Mouse (Mus musculus) forebrain, embryonic 16.5 days (tissue): ENCODE results near the gene Aldh8a1. TPM values are rescaled to one million over a fixed set of nuclear protein-coding genes. Genes with fewer than 3 reads are reported as not detected.

Experiments
- ATAC-seq: fragments of 200-750 bp; cut with Nextera tagmentation; 2 replicates; pipeline ENCODE4 v1.8.0; 2017; ENCODE audit warnings: mild to moderate bottlenecking, moderate library complexity
- H3K27ac ChIP-seq: fragments of 300-500 bp; sonication (generic); 2 replicates; pipeline ENCODE4 v1.5.1; 2014; ENCODE audit warnings: low read length, control low read depth
- H3K27me3 ChIP-seq: fragments of 300-500 bp; sonication (generic); replicated peaks from 2 replicates; pipeline ENCODE4 v1.6.1; 2014; ENCODE audit warnings: low read length; ENCODE audit not compliant: control insufficient read depth, insufficient read depth
- H3K36me3 ChIP-seq: fragments of 300-500 bp; sonication (generic); 2 replicates; pipeline ENCODE4 v1.6.1; 2014; ENCODE audit not compliant: control insufficient read depth, insufficient read depth
- H3K4me1 ChIP-seq: fragments of 300-500 bp; sonication (generic); replicated peaks from 2 replicates; pipeline ENCODE4 v1.6.1; 2014; ENCODE audit warnings: low read length; ENCODE audit not compliant: control insufficient read depth, insufficient read depth
- H3K4me2 ChIP-seq: fragments of 300-500 bp; sonication (generic); 2 replicates; pipeline ENCODE4 v1.6.1; 2014; ENCODE audit warnings: mild to moderate bottlenecking, low read length, control low read depth
- H3K4me3 ChIP-seq: fragments of 300-500 bp; sonication (generic); replicated peaks from 2 replicates; pipeline ENCODE4 v1.5.1; 2014; ENCODE audit warnings: mild to moderate bottlenecking, low read length, control low read depth
- H3K9ac ChIP-seq: fragments of 300-500 bp; sonication (generic); replicated peaks from 2 replicates; pipeline ENCODE4 v1.6.1; 2014; ENCODE audit warnings: low read depth, low read length, control low read depth
- H3K9me3 ChIP-seq: fragments of 300-500 bp; sonication (generic); 2 replicates; pipeline ENCODE4 v1.6.1; 2016; ENCODE audit warnings: low read length; ENCODE audit not compliant: control insufficient read depth
- WGBS: fragments of 180-500 bp; shearing (Covaris S2); extraction: QIAGEN DNeasy Blood & Tissue Kit; methylation state at CpG from one replicate; pipeline ENCODE4 v1.1.7; 2014; 5-methylcytosine and 5-hydroxymethylcytosine counted together
- polyA plus RNA-seq: library from polyadenylated mRNA; unstranded; fragments of >200 nt; fragmentation: Nextera tagmentation; extraction: Ambion mirVana; gene quantifications from 2 replicates; pipeline ENCODE4 v1.2.1, GENCODE M21; 2015

Aldh8a1 gene
- polyA plus RNA-seq, 1 experiment from 2014 or later, result not detected

DNA sequence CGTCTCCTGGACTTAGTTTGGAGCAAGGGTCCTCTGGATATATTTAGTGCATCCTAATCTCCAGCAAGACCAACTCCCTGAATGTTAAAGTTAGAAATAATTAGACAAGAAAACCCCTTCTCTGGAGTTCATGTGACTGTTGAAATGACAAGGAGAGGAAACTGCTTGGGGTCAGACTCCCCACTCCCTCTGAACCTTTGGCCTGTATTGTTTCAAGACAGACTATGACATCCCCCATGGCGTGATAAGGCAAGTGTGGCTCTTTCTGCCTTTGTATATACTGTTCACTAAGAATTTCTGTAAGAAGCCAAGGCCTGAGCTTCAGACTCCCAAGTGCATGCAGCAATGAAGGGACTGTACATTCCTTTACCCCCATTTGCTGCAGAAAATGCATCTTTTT is 23.4 kb downstream of the Aldh8a1 start:
- H3K27me3 ChIP-seq, result no peaks in the 10 kb centered on the region
- no peak overlapping the region for H3K4me3 ChIP-seq
- no peaks in the 10 kb centered on the region for H3K9me3 ChIP-seq
- WGBS, result 58% methylated on average over 2 of the region's 2 CpGs
- H3K27ac ChIP-seq, result no peak overlapping the region
- no peak overlapping the region for H3K4me2 ChIP-seq
- no peak for ATAC-seq
- H3K9ac ChIP-seq, result no peak overlapping the region
- no peaks in the 10 kb centered on the region for H3K36me3 ChIP-seq
- H3K4me1 ChIP-seq, result no peaks in the 10 kb centered on the region

DNA sequence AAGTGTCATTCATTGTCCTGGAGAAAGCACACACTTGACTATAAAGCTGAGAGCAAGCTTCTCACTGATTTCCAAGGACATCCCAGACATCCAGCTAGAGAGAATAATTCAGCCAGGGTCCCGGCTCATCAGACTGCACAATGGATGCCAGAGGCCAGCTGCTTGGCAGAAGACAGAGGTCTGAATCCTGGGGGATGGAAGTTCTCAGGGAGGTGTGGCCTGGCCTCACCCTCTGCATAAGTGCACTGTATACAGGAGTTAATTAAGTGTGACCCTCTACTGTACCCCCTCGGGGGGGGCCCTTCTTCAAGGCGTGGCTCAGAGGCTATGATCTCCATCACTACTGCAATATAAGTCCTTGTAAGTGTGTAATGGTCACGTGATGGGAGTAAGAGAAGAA is 24.2 kb downstream of the Aldh8a1 start:
- no peak for ATAC-seq
- no peaks in the 10 kb centered on the region for H3K36me3 ChIP-seq

DNA sequence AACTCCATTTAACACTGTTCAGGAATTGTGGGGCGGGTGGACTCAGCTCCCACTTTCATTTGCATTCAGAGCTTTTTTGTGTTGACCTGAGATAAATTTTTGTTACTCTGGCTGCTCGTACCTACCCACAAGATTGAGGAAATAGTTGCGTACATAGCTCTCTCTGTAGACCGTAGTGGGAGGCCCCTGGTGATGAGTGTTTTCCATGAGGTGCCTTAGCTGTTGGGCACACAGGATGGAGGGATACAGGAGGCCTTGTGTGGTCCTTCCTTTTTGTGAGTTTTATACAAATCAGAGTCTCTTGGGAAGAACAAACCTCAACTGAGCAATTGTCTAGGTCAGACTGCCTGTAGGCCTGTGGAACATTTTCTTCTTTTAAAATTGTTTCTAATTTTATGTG is 27.7 kb downstream of the Aldh8a1 start:
- no peak overlapping the region for H3K9ac ChIP-seq
- H3K27me3 ChIP-seq, result no peaks in the 10 kb centered on the region
- H3K4me2 ChIP-seq, result no peak overlapping the region
- 95% methylated on average over 4 of the region's 4 CpGs for WGBS
- no peaks in the 10 kb centered on the region for H3K4me1 ChIP-seq
- H3K9me3 ChIP-seq, result no peaks in the 10 kb centered on the region
- ATAC-seq, result no peak
- no peak overlapping the region for H3K4me3 ChIP-seq
- no peaks in the 10 kb centered on the region for H3K36me3 ChIP-seq
- no peak overlapping the region for H3K27ac ChIP-seq

More for the DNA sequence above, 24.2 kb downstream of the Aldh8a1 start:
- Histone ChIP-seq H3K9me3 (no peaks in the 10 kb centered on the region), H3K27ac (no peak overlapping the region), H3K27me3 (no peaks in the 10 kb centered on the region), H3K4me2 (no peak overlapping the region), H3K9ac (no peak overlapping the region), H3K4me1 (no peaks in the 10 kb centered on the region), H3K4me3 (no peak overlapping the region)
- 62% methylated on average over 4 of the region's 4 CpGs for WGBS

DNA sequence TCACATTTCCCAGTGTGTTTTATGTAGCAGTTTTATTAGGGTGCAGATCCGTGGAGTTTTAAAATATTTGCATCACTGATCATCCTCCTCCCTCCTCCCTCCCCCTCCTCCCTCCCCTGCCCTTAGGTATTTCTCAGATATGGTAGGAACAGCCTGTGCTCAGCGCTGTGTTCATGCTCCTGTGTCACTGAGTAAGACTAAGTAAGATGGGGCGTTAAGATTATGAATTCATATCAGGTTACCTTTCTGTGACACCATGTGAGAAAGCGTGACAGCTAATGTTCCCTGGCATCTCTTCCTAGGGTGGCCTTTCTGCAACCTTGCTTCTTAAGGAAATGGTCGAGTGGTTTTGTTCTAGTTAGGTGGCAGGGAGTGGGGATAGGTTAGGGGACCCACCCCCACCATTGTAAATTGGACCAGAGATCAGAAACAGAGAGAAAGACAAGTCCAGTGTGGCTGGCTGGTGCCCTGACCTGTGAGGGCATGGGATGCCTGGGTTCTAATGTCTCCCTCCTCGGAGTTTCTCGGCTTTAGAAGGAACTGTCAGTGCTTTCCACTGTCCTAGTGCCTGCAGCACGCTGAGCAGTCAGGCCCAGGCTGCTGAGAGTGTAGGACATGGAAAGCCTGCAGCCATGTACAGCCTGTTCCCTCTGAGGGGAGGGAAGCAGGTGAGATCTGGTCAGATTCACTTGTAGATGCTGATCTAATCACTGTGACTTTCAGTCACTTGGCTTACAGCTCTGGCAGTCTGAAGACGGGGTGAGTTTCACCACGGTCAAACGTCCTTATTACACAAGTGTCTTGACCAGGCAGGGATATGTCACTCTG is 28.8 kb downstream of the Aldh8a1 start:
- no peak for ATAC-seq
- no peaks in the 10 kb centered on the region for H3K4me1 ChIP-seq
- 77% methylated on average over 11 of the region's 11 CpGs for WGBS
- H3K27ac ChIP-seq, result no peak overlapping the region
- no peaks in the 10 kb centered on the region for H3K27me3 ChIP-seq
- no peak overlapping the region for H3K9ac ChIP-seq
- H3K9me3 ChIP-seq, result no peaks in the 10 kb centered on the region
- no peaks in the 10 kb centered on the region for H3K36me3 ChIP-seq
- H3K4me3 ChIP-seq, result no peak overlapping the region
- no peak overlapping the region for H3K4me2 ChIP-seq

DNA sequence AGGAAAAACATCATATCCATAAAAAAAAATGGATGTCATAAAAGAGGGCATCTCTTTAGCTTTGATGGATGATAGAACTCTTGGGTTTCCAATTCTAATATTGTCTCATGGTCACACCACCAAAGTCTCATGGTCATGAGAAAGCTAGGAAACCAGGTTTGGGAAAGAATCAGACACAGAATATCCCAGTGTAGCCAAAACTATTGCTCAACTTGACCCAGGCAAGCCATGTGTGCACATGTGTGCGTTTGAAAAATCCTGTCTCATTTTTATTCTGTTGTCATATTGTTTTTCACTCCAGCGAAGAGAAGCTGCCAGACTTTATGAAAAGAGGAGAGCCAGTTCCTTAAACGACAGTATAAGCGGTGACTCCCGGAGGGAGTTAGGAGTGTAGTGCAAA is 33.6 kb downstream of the Aldh8a1 start:
- Histone ChIP-seq H3K4me1 (no peaks in the 10 kb centered on the region), H3K4me3 (no peak overlapping the region), H3K36me3 (no peaks in the 10 kb centered on the region), H3K4me2 (no peak overlapping the region), H3K27ac (no peak overlapping the region), H3K27me3 (no peaks in the 10 kb centered on the region), H3K9me3 (no peaks in the 10 kb centered on the region), H3K9ac (no peak overlapping the region)
- ATAC-seq, result no peak
- WGBS, result 68% methylated on average over 5 of the region's 5 CpGs

DNA sequence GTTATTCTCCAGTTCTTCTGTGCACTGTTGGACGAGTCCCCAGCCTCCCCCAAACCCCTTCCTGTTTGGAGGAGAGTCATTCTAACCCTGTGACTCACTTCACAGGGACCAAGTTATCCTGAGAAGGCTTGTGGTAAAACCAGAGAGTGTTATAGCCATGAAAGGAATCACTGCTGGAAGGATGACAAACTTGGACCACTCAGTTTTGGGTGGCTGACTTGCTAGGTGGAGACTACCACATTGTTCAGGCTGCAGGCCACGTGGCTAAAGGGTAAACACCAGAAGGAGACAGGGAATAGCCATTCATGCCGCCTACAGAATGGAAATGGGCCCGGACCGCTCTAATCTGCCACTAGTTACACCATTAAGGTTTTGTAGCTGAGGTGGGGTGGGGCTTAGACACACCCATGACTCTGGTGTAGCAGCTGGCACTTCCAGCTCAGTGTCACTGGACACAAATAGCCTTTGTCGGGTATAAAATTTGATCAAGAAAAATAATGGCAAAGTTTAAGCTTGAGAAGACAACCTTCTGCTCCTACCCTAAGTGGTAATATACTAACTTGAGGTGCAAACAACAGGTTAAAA is 34.6 kb downstream of the Aldh8a1 start:
- no peak overlapping the region for H3K4me3 ChIP-seq
- H3K4me1 ChIP-seq, result no peaks in the 10 kb centered on the region
- no peak for ATAC-seq

DNA sequence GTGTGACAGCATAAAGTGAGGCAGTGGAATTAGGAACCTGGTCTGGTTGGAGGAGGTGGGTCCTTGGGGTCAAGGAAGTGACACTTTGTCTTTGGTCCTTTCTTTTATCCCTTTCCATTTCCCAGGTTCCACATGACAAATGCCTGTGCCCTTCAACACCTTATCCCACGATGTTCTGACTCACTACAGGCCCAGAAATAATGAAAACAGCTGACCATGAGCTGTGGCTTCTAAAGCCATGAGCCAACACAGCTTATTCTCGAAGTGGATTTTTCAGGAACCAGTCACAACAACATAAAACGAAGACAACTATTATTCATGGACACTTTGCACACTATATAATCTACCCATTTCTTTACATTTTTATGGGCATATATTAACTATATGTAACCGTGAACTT is 37.9 kb downstream of the Aldh8a1 start:
- Histone ChIP-seq H3K9ac (no peak overlapping the region), H3K4me2 (no peak overlapping the region), H3K4me3 (no peak overlapping the region), H3K4me1 (no peaks in the 10 kb centered on the region), H3K27me3 (no peaks in the 10 kb centered on the region), H3K36me3 (no peaks in the 10 kb centered on the region), H3K9me3 (no peaks in the 10 kb centered on the region), H3K27ac (no peak overlapping the region)
- no peak for ATAC-seq
- WGBS, result 87% methylated on average over 4 of the region's 4 CpGs

More for the DNA sequence above, 34.6 kb downstream of the Aldh8a1 start:
- H3K27me3 ChIP-seq, result no peaks in the 10 kb centered on the region
- H3K36me3 ChIP-seq, result no peaks in the 10 kb centered on the region
- H3K4me2 ChIP-seq, result no peak overlapping the region
- WGBS, result 75% methylated on average over 6 of the region's 6 CpGs
- no peak overlapping the region for H3K9ac ChIP-seq
- H3K9me3 ChIP-seq, result no peaks in the 10 kb centered on the region
- H3K27ac ChIP-seq, result no peak overlapping the region

DNA sequence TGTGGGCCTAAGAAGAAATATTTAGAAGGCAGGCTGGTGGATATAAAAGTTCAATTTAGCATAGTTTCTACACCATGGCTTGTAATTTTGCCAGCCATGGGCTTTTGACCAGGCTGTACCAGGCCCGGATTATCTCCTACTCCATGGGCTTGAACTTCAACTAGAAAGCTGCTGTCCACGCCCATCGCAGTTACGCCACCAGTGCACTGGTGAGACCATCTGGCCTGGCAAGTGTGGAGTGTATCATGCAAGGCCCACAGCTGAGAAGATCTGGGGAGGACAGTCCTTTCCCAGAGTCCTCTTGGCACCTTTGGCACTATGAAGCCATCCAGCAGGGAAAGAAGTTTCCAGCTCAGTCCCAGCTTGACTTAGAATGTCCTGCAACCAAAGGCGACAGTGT is 39.1 kb downstream of the Aldh8a1 start:
- H3K27me3 ChIP-seq, result no peaks in the 10 kb centered on the region
- no peak overlapping the region for H3K4me3 ChIP-seq
- H3K27ac ChIP-seq, result no peak overlapping the region
- ATAC-seq, result no peak
- H3K36me3 ChIP-seq, result no peaks in the 10 kb centered on the region
- H3K9ac ChIP-seq, result no peak overlapping the region
- H3K9me3 ChIP-seq, result no peaks in the 10 kb centered on the region
- 95% methylated on average over 5 of the region's 5 CpGs for WGBS
- H3K4me2 ChIP-seq, result no peak overlapping the region
- H3K4me1 ChIP-seq, result no peaks in the 10 kb centered on the region

DNA sequence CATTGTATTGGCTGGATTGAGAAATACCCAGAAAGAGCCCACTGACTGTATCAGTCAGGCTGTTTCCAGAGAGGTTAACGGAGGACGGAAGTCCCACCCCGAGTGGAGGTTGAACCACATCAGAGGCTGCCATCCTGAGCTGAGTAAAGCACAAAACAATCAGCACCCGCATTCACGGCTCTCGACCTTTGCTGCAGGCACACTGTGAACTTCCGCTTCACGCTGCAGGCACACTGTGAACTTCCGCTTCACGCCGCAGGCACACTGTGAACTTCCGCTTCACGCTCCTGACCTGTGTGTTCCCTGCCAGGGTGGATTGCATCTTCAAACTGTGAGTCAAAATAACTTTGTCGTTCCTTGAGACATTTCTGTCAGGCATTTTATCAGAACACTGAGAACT is 42.1 kb downstream of the Aldh8a1 start:
- Histone ChIP-seq H3K27ac (no peak overlapping the region), H3K4me1 (no peaks in the 10 kb centered on the region), H3K4me2 (no peak overlapping the region), H3K27me3 (no peaks in the 10 kb centered on the region), H3K36me3 (no peaks in the 10 kb centered on the region), H3K9ac (no peak overlapping the region), H3K4me3 (no peak overlapping the region), H3K9me3 (no peaks in the 10 kb centered on the region)
- 85% methylated on average over 14 of the region's 14 CpGs for WGBS
- no peak for ATAC-seq
